15 mouse cellular contexts compared by ENCODE assay signal in genomic region chr8:121242671-121243070, GRCm38 (mm10).
A peak's percentile ranks its signal among the peaks of the same experiment; 100 is the strongest.
DNase-seq lines count a peak whose midpoint lies in the region; ATAC-seq lines count a peak whose summit lies in the region.
"Had no signal": no experiment of that assay in that cellular context is flagged by ENCODE, and none has a peak within 500 bp of the region (broad histone marks: within the 10 kb centered on the region; RNA-seq: fewer than 3 reads in every experiment).

No protein-coding gene starts in this region.

- no peaks in the 10 kb centered on the region for H3K9me3 ChIP-seq in forebrain, embryonic 10.5 days
- H3K9me3 ChIP-seq in forebrain, embryonic 14.5 days (replicated peaks; ENCODE audit: control insufficient read depth, low read length), result no peaks in the 10 kb centered on the region
- no peaks in the 10 kb centered on the region for H3K9me3 ChIP-seq in kidney, embryonic 14.5 days (ENCODE audit: control insufficient read depth, low read length)
- no peaks in the 10 kb centered on the region for H3K9me3 ChIP-seq in neural tube, embryonic 13.5 days
- H3K9me3 ChIP-seq in neural tube, embryonic 15.5 days (replicated peaks), result no peaks in the 10 kb centered on the region
- H3K9me3 ChIP-seq: embryonic facial prominence, embryonic 12.5 days; forebrain, embryonic 15.5 days had no signal

- no peaks in the 10 kb centered on the region for H3K36me3 ChIP-seq in forebrain, embryonic 10.5 days (replicated peaks)
- H3K36me3 ChIP-seq in forebrain, embryonic 14.5 days (ENCODE audit: control insufficient read depth, insufficient read depth, low read length), result no peaks in the 10 kb centered on the region
- H3K36me3 ChIP-seq in kidney, embryonic 14.5 days (ENCODE audit: control insufficient read depth, insufficient read depth, low read length), result no peaks in the 10 kb centered on the region
- H3K36me3 ChIP-seq in neural tube, embryonic 13.5 days, result no peaks in the 10 kb centered on the region
- H3K36me3 ChIP-seq in neural tube, embryonic 15.5 days, result no peaks in the 10 kb centered on the region
- H3K36me3 ChIP-seq: embryonic facial prominence, embryonic 12.5 days; forebrain, embryonic 15.5 days had no signal

- peaks cover 28% of the 10 kb centered on the region for H3K27me3 ChIP-seq in forebrain, embryonic 10.5 days (ENCODE audit: poor library complexity, severe bottlenecking)
- no peaks in the 10 kb centered on the region for H3K27me3 ChIP-seq in forebrain, embryonic 14.5 days (replicated peaks; ENCODE audit: control insufficient read depth, insufficient read depth, low read length)
- H3K27me3 ChIP-seq in kidney, embryonic 14.5 days (ENCODE audit: control insufficient read depth, insufficient read depth, low read length), result no peaks in the 10 kb centered on the region; the same call in 1 of the 2 replicates
- H3K27me3 ChIP-seq in neural tube, embryonic 13.5 days, result peaks cover 2% of the 10 kb centered on the region
- H3K27me3 ChIP-seq in neural tube, embryonic 15.5 days (replicated peaks), result peaks cover 10% of the 10 kb centered on the region
- H3K27me3 ChIP-seq: forebrain, embryonic 15.5 days had no signal

- H3K4me3 ChIP-seq in forebrain, embryonic 10.5 days, result peak overlapping the region; percentile 0; the same call in 1 of the 2 replicates
- H3K4me3 ChIP-seq in forebrain, embryonic 14.5 days (ENCODE audit: low read depth, low read length), result no peak overlapping the region
- H3K4me3 ChIP-seq in kidney, embryonic 14.5 days (ENCODE audit: low read length), result no peak overlapping the region
- no peak overlapping the region for H3K4me3 ChIP-seq in neural tube, embryonic 13.5 days
- H3K4me3 ChIP-seq in neural tube, embryonic 15.5 days (replicated peaks), result no peak overlapping the region
- H3K4me3 ChIP-seq: embryonic facial prominence, embryonic 12.5 days; forebrain, embryonic 15.5 days had no signal

- no peak overlapping the region for H3K9ac ChIP-seq in forebrain, embryonic 14.5 days (ENCODE audit: low read length)
- no peak overlapping the region for H3K9ac ChIP-seq in kidney, embryonic 14.5 days (ENCODE audit: low read depth, low read length)
- H3K9ac ChIP-seq in neural tube, embryonic 13.5 days, result 0 out of 2 replicates have a peak overlapping the region, but pooled peaks have one; percentile 34
- no peak overlapping the region for H3K9ac ChIP-seq in neural tube, embryonic 15.5 days (replicated peaks)
- H3K9ac ChIP-seq: embryonic facial prominence, embryonic 12.5 days; forebrain, embryonic 15.5 days had no signal

- DNase-seq in forebrain, embryonic 10.5 days (ENCODE audit: extremely low spot score, low spot score), result no peak
- no peak for DNase-seq in forebrain, embryonic 14.5 days (ENCODE audit: low spot score)
- no peak for DNase-seq in kidney, adult 9 months
- peak; percentile 84 for DNase-seq in retina, postnatal 1 day
- DNase-seq: cerebellum, adult 9-10 months; kidney, postnatal 36 days; lung, embryonic 14.5 days; right cerebral cortex, postnatal 25 days; thymus, adult 2 months had no signal

- peak overlapping the region; percentile 72 for H3K27ac ChIP-seq in forebrain, embryonic 10.5 days
- no peak overlapping the region for H3K27ac ChIP-seq in forebrain, embryonic 14.5 days (ENCODE audit: low read depth, low read length)
- H3K27ac ChIP-seq in kidney, embryonic 14.5 days (ENCODE audit: low read depth, low read length), result peak overlapping the region; percentile 92
- no peak overlapping the region for H3K27ac ChIP-seq in neural tube, embryonic 13.5 days (replicated peaks)
- H3K27ac ChIP-seq in neural tube, embryonic 15.5 days (replicated peaks), result no peak overlapping the region
- H3K27ac ChIP-seq: embryonic facial prominence, embryonic 12.5 days; forebrain, embryonic 15.5 days had no signal

- 9% methylated on average over 13 of the region's 13 CpGs for WGBS in forebrain, embryonic 10.5 days
- 10% methylated on average over 13 of the region's 13 CpGs for WGBS in forebrain, embryonic 14.5 days
- 8% methylated on average over 13 of the region's 13 CpGs for WGBS in kidney, embryonic 14.5 days
- 11% methylated on average over 13 of the region's 13 CpGs for WGBS in neural tube, embryonic 13.5 days
- WGBS in neural tube, embryonic 15.5 days, result 12% methylated on average over 13 of the region's 13 CpGs

- no peak for ATAC-seq in forebrain, embryonic 14.5 days
- ATAC-seq in kidney, embryonic 14.5 days (ENCODE audit: low FRiP score, low TSS enrichment), result no peak
- ATAC-seq in neural tube, embryonic 13.5 days (ENCODE audit: low read depth), result no peak
- ATAC-seq in neural tube, embryonic 15.5 days (ENCODE audit: low FRiP score), result no peak
- no peak for ATAC-seq in frontal cortex, adult (ENCODE audit: low TSS enrichment)

- H3K4me2 ChIP-seq in forebrain, embryonic 14.5 days (ENCODE audit: low read length), result no peak overlapping the region
- H3K4me2 ChIP-seq in kidney, embryonic 14.5 days (replicated peaks; ENCODE audit: low read depth, low read length), result peak overlapping the region; percentile 21; the same call in 1 of the 2 replicates
- no peak overlapping the region for H3K4me2 ChIP-seq in neural tube, embryonic 13.5 days
- no peak overlapping the region for H3K4me2 ChIP-seq in neural tube, embryonic 15.5 days
- H3K4me2 ChIP-seq: forebrain, embryonic 15.5 days had no signal

- H3K4me1 ChIP-seq in forebrain, embryonic 10.5 days, result peaks cover 61% of the 10 kb centered on the region
- H3K4me1 ChIP-seq in forebrain, embryonic 14.5 days (ENCODE audit: control insufficient read depth, insufficient read depth, low read length), result peaks cover 23% of the 10 kb centered on the region
- H3K4me1 ChIP-seq in kidney, embryonic 14.5 days (ENCODE audit: control insufficient read depth, insufficient read depth, low read length), result peaks cover 51% of the 10 kb centered on the region
- peaks cover 39% of the 10 kb centered on the region for H3K4me1 ChIP-seq in neural tube, embryonic 13.5 days (replicated peaks)
- peaks cover 27% of the 10 kb centered on the region for H3K4me1 ChIP-seq in neural tube, embryonic 15.5 days

Comparison
In these comparisons a context has a peak if more than half of its experiments do, and no peak if none do; other contexts are left out.
1. H3K27ac ChIP-seq: peak in forebrain, embryonic 10.5 days (single experiment) and kidney, embryonic 14.5 days (single experiment); none in forebrain, embryonic 14.5 days (single experiment), neural tube, embryonic 13.5 days (single experiment) and neural tube, embryonic 15.5 days (single experiment).